Mouse (Mus musculus): ENCODE data around the gene Irgc1. TPM values are rescaled to one million over a fixed set of nuclear protein-coding genes. Genes with fewer than 3 reads are reported as not detected.

Gene Irgc1
- polyA plus RNA-seq, 1 experiment from 2014 or later, result not detected

DNA sequence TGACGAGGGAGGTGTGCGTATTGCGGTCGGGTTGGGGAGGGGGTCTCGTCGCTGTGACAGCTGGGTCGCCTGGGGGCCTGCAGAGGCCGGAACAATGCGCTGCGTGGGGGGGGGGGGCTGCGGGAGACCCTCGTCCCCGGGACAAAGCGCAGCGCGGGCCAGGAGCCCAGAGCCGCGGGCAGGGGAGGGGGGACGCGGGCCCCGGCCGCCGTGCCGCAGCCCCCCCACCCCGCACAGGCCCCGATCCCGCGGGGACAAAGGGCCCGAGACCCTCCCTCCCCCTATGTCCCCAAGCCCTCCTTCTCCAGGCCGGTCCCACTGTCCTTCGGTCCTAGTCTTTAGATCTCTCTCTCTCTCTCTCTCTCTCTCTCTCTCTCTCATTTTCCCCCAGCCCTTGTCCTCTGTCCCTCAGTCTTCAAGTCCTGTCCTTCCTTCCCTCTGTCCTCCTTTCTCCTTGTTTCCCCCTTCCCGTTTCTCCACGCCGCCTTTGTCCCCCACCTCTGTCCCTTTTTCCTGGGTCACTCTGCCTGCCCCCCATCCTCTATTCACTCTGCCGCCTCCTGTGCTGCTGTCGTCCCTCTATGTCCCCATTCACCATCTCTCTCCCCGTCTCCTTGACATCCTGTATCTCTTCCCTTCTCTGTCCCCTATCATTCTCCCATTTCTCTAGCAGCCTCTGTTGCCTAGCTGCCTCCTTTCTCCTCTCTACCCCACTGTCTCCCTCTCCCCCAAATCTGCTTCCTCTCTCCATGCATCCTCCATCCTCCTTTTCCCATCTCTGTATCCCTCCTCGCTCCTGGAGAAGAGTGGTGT lies 30.3 kb upstream of the Irgc1 start:
- DNase-seq (ENCODE audit: low spot score), result no peak
- H3K27ac ChIP-seq (ENCODE audit: low read depth, low read length), result peak overlapping the region; percentile 80
- H3K9ac ChIP-seq (ENCODE audit: low read length), result peak overlapping the region; percentile 95
- ATAC-seq, result peak; percentile 32
- peak overlapping the region; percentile 90 for H3K4me2 ChIP-seq (ENCODE audit: low read length)
- H3K4me1 ChIP-seq (ENCODE audit: control insufficient read depth, insufficient read depth, low read length), result peaks cover 41% of the 10 kb centered on the region
- H3K9me3 ChIP-seq (replicated peaks; ENCODE audit: control insufficient read depth, low read length), result no peaks in the 10 kb centered on the region
- WGBS, result 3% methylated on average over 8 of the region's 38 CpGs
- no peaks in the 10 kb centered on the region for H3K27me3 ChIP-seq (replicated peaks; ENCODE audit: control insufficient read depth, insufficient read depth, low read length)
- H3K4me3 ChIP-seq (ENCODE audit: low read depth, low read length), result peak overlapping the region; percentile 75
- no peaks in the 10 kb centered on the region for H3K36me3 ChIP-seq (ENCODE audit: control insufficient read depth, insufficient read depth, low read length)

DNA sequence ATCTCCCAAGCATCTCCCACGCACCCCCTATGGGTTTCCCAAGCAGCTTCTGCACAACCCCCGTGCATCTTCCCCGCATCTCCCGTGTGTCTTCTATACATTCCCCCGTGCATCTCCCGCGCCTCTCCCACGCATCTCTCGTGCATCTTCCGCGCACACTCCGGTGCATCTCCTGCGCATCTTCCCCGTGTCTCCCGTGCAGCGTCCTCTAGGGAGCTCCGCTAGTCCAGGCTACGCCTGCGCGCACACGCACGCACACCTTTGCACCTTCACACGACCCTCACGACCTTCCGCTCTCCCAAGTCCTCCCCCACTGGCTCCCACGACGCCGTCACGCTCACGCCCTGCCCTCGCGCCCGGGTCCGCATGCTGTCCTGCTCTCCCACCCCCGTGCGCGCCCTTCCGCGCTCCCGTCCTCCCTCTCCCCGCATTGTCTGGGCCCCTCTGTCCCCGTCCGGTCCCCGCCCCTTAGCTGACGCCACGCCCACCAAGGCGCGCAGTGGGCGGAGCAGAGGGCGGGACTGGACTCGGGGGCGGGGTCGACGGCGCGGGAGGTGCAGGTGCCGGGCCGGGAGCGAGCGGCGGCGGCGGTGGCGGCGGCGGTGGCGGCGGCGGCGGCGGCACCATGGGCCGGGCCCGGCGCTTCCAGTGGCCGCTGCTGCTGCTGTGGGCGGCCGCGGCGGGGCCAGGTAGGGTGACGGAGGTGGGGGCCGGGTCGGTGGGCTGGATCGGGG lies 29.5 kb upstream of the Irgc1 start, which contains the start of gene Cadm4:
TSS of gene Cadm4 (plus strand) at position 550 of the 734 bp plus-strand sequence.
- no peaks in the 10 kb centered on the region for H3K36me3 ChIP-seq (ENCODE audit: control insufficient read depth, insufficient read depth, low read length)
- WGBS, result under 1% methylated on average over 70 of the region's 83 CpGs

DNA sequence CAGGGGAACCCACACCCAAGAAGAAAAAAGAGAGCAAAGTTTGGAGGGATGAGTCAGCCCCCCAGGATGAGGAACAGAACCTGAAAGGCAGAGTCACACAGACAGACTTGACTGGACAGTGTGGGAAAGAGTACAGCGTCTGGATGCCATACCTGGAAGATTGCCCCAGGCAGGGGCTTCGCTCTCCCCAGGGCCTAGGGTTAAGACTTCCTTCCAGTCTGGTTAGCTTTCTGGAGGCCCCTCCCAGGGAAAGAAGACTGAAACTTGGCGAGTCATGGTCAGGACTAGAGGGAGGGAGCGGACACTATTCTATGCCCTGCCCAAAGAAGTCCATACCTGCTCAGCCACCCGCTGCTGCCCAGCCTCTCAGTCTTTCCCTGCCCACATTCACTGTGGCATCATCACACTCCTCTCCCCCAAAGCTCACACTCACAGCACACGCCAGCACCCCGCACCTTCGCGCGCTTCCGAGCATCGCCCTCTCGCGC lies 28.9 kb upstream of the Irgc1 start:
- WGBS, result 11% methylated on average over 14 of the region's 14 CpGs
- 0 out of 2 replicates have a peak overlapping the region, but pooled peaks have one; percentile 80 for H3K27ac ChIP-seq (ENCODE audit: low read depth, low read length)
- peak; percentile 54 for ATAC-seq

More for the DNA sequence above, 29.5 kb upstream of the Irgc1 start, which contains the start of gene Cadm4:
- Histone ChIP-seq H3K4me1 (ENCODE audit: control insufficient read depth, insufficient read depth, low read length) (peaks cover 33% of the 10 kb centered on the region), H3K27me3 (replicated peaks; ENCODE audit: control insufficient read depth, insufficient read depth, low read length) (no peaks in the 10 kb centered on the region), H3K9me3 (replicated peaks; ENCODE audit: control insufficient read depth, low read length) (no peaks in the 10 kb centered on the region), H3K9ac (ENCODE audit: low read length) (peak within 1 kb of the TSS; percentile 95), H3K4me3 (ENCODE audit: low read depth, low read length) (peak within 1 kb of the TSS; percentile 75), H3K4me2 (ENCODE audit: low read length) (peak within 1 kb of the TSS; percentile 90), H3K27ac (ENCODE audit: low read depth, low read length) (peak within 1 kb of the TSS; percentile 80)
- ATAC-seq (peak; percentile 89), DNase-seq (ENCODE audit: low spot score) (peak; percentile 91)

DNA sequence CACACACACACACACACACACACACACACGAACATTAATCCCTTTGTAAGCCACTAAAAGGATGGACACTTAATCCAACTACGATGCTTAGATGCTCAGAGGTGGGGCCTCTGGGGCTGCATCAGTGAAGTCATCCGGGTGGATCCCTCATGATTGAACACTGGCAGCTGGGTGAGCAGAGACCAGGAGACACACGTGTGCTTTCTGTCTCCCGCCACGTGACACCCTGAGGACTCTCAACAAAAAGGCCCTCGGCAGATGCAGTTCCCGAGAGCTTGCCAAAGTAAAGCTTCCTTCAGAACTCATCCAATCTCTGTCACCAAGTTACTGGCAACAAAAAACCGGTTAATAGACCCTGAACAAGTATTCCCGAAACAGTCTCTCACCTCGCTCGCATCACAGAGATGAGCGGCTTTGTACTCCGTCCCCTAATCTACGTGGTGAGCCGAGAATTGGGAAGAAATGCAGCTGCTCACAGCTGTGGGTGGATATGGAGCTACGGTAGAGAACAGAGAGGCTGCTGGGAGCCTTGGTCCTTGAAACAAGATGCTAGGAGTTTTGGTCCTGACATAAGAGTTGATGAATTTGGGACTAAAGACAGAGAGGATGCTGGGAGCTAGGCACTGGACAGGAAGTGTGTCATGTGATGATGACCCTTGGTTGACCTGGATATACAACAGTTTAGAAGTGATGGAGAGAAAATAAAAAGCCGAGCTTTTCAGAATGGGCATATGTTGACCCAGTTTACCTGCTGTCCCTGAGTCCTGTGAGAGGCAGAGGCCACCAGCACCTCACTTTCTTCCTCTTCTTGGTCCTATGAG lies 28.2 kb upstream of the Irgc1 start:
- 54% methylated on average over 18 of the region's 18 CpGs for whole genome bisulfite sequencing
- Histone ChIP-seq H3K9ac (ENCODE audit: low read length) (no peak overlapping the region), H3K9me3 (replicated peaks; ENCODE audit: control insufficient read depth, low read length) (no peaks in the 10 kb centered on the region), H3K4me2 (ENCODE audit: low read length) (peak overlapping the region; percentile 90), H3K4me3 (ENCODE audit: low read depth, low read length) (peak overlapping the region; percentile 75), H3K4me1 (ENCODE audit: control insufficient read depth, insufficient read depth, low read length) (peaks cover 20% of the 10 kb centered on the region), H3K36me3 (ENCODE audit: control insufficient read depth, insufficient read depth, low read length) (no peaks in the 10 kb centered on the region), H3K27me3 (replicated peaks; ENCODE audit: control insufficient read depth, insufficient read depth, low read length) (no peaks in the 10 kb centered on the region), H3K27ac (ENCODE audit: low read depth, low read length) (no peak overlapping the region)
- DNase-seq (ENCODE audit: low spot score) (peak; percentile 34), ATAC-seq (no peak)

More for the DNA sequence above, 28.9 kb upstream of the Irgc1 start:
- peak overlapping the region; percentile 90 for H3K4me2 ChIP-seq (ENCODE audit: low read length)
- no peaks in the 10 kb centered on the region for H3K27me3 ChIP-seq (replicated peaks; ENCODE audit: control insufficient read depth, insufficient read depth, low read length)
- no peak for DNase-seq (ENCODE audit: low spot score)
- H3K4me1 ChIP-seq (ENCODE audit: control insufficient read depth, insufficient read depth, low read length), result peaks cover 27% of the 10 kb centered on the region
- no peaks in the 10 kb centered on the region for H3K36me3 ChIP-seq (ENCODE audit: control insufficient read depth, insufficient read depth, low read length)
- no peaks in the 10 kb centered on the region for H3K9me3 ChIP-seq (replicated peaks; ENCODE audit: control insufficient read depth, low read length)
- H3K9ac ChIP-seq (ENCODE audit: low read length), result peak overlapping the region; percentile 95
- peak overlapping the region; percentile 75 for H3K4me3 ChIP-seq (ENCODE audit: low read depth, low read length)

DNA sequence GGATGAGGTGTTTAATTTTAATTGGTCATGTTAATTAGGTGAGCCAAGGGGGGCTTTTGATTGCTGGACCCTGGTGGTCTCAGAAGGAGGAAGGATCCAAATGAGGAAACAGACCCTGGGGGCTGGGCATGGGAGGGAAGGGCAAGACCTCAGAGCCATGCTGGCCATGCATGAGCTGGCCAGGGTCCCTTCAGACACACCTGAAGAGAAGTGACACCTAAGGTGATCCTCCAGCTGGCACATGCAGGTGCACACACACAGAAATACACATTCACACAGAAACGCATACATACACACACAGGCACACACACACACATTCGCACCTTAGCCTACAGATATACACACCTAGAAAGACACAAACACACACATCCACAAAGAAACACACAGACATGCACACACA lies 27.6 kb upstream of the Irgc1 start:
- no peak for DNase-seq (ENCODE audit: low spot score)
- no peaks in the 10 kb centered on the region for H3K9me3 ChIP-seq (replicated peaks; ENCODE audit: control insufficient read depth, low read length)
- H3K4me1 ChIP-seq (ENCODE audit: control insufficient read depth, insufficient read depth, low read length), result peaks cover 18% of the 10 kb centered on the region
- no peak overlapping the region for H3K9ac ChIP-seq (ENCODE audit: low read length)
- no peak overlapping the region for H3K4me2 ChIP-seq (ENCODE audit: low read length)
- ATAC-seq, result no peak
- H3K27me3 ChIP-seq (replicated peaks; ENCODE audit: control insufficient read depth, insufficient read depth, low read length), result no peaks in the 10 kb centered on the region
- H3K4me3 ChIP-seq (ENCODE audit: low read depth, low read length), result no peak overlapping the region
- no peaks in the 10 kb centered on the region for H3K36me3 ChIP-seq (ENCODE audit: control insufficient read depth, insufficient read depth, low read length)
- WGBS, result 83% methylated on average over 2 of the region's 2 CpGs
- no peak overlapping the region for H3K27ac ChIP-seq (ENCODE audit: low read depth, low read length)

DNA sequence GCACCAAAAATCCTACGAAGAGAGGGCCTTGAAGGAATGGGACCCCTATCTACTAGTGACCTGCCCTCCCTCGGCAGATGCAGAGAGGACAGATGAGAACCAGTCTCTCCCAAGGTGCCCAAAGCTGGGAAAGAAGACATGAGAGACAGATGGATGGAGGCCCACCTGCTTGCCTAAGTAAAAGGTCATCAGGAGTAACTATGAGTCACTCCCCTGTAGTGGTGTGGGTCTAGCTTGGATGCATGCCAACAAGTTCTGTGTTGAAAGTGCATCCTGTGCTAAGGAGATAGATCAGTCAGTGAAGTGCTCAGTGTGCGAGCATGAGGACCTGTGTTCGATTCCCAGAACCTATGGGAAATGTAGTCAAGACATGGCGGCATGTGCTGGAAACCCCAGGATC lies 26.8 kb upstream of the Irgc1 start:
- Histone ChIP-seq H3K4me2 (ENCODE audit: low read length) (no peak overlapping the region), H3K36me3 (ENCODE audit: control insufficient read depth, insufficient read depth, low read length) (no peaks in the 10 kb centered on the region)

DNA sequence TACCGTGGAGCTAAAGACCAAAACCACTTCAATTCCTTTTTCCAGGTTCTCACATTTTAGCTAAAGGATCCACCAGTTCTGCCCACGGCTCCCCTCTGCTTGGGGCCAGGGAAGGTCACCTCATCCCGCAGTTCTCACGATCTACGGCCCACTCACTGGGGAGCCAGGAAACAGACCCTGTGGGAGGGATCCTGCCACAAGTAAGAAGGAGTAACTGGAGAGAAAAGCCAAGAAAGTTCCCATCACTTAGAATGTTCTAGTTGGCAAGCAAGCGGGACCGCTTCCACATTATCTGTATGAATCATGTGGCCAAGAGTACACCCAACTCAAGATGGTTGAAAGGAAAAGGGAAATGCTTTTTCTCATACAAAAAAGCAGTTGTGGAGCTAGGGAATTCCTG lies 24.8 kb upstream of the Irgc1 start:
- DNase-seq (ENCODE audit: low spot score), result no peak
- peaks cover 6% of the 10 kb centered on the region; the same call in 1 of the 2 replicates for H3K4me1 ChIP-seq (ENCODE audit: control insufficient read depth, insufficient read depth, low read length)
- 87% methylated on average over 7 of the region's 7 CpGs for WGBS
- H3K9me3 ChIP-seq (replicated peaks; ENCODE audit: control insufficient read depth, low read length), result no peaks in the 10 kb centered on the region
- no peaks in the 10 kb centered on the region for H3K36me3 ChIP-seq (ENCODE audit: control insufficient read depth, insufficient read depth, low read length)
- no peaks in the 10 kb centered on the region for H3K27me3 ChIP-seq (replicated peaks; ENCODE audit: control insufficient read depth, insufficient read depth, low read length)
- no peak overlapping the region for H3K4me3 ChIP-seq (ENCODE audit: low read depth, low read length)
- ATAC-seq, result no peak
- no peak overlapping the region for H3K4me2 ChIP-seq (ENCODE audit: low read length)
- H3K27ac ChIP-seq (ENCODE audit: low read depth, low read length), result no peak overlapping the region
- no peak overlapping the region for H3K9ac ChIP-seq (ENCODE audit: low read length)

More for the DNA sequence above, 26.8 kb upstream of the Irgc1 start:
- H3K4me3 ChIP-seq (ENCODE audit: low read depth, low read length), result no peak overlapping the region
- H3K27ac ChIP-seq (ENCODE audit: low read depth, low read length), result no peak overlapping the region
- WGBS, result 87% methylated on average over 5 of the region's 5 CpGs
- DNase-seq (ENCODE audit: low spot score) (no peak), ATAC-seq (no peak)
- H3K9ac ChIP-seq (ENCODE audit: low read length), result no peak overlapping the region
- H3K4me1 ChIP-seq (ENCODE audit: control insufficient read depth, insufficient read depth, low read length), result peaks cover 11% of the 10 kb centered on the region; the same call in 1 of the 2 replicates
- H3K27me3 ChIP-seq (replicated peaks; ENCODE audit: control insufficient read depth, insufficient read depth, low read length), result no peaks in the 10 kb centered on the region
- H3K9me3 ChIP-seq (replicated peaks; ENCODE audit: control insufficient read depth, low read length), result no peaks in the 10 kb centered on the region

DNA sequence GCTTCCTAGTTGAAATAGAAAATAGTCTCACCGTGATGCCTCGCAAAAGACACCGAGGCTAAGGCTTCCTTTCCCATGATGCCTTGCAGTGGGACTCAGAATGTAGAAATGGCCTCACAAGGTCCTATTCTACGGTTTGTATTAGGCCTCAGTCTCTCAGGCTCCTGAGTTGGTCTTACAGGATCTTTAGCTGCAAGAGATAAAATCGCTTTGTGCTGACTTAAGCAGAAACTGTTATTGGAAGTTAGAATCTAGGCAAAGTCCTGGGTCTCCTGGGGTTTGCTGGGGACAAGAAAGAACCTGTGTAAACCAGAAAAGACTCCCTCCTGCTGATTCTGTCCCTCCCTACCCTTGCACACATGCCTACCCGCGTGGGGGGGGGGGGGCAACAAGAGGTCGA lies 24.2 kb upstream of the Irgc1 start:
- no peaks in the 10 kb centered on the region for H3K27me3 ChIP-seq (replicated peaks; ENCODE audit: control insufficient read depth, insufficient read depth, low read length)
- ATAC-seq (no peak), DNase-seq (ENCODE audit: low spot score) (no peak)
- H3K4me1 ChIP-seq (ENCODE audit: control insufficient read depth, insufficient read depth, low read length), result peaks cover 5% of the 10 kb centered on the region; the same call in 1 of the 2 replicates
- WGBS, result 86% methylated on average over 8 of the region's 8 CpGs
- no peaks in the 10 kb centered on the region for H3K9me3 ChIP-seq (replicated peaks; ENCODE audit: control insufficient read depth, low read length)
- no peak overlapping the region for H3K9ac ChIP-seq (ENCODE audit: low read length)
- no peak overlapping the region for H3K4me2 ChIP-seq (ENCODE audit: low read length)
- no peaks in the 10 kb centered on the region for H3K36me3 ChIP-seq (ENCODE audit: control insufficient read depth, insufficient read depth, low read length)
- H3K4me3 ChIP-seq (ENCODE audit: low read depth, low read length), result no peak overlapping the region
- no peak overlapping the region for H3K27ac ChIP-seq (ENCODE audit: low read depth, low read length)
